Mouse (Mus musculus) limb, embryonic 13.5 days (tissue): Measurements from ENCODE around the gene Zc3h12b. TPM values are rescaled to one million over a fixed set of nuclear protein-coding genes. Genes with fewer than 3 reads are reported as not detected.

ENCODE experiments used
- ATAC-seq: fragments of 200-750 bp; cut with Nextera tagmentation; 2 replicates; pipeline ENCODE4 v1.8.0; 2017; ENCODE audit warnings: low read depth, moderate number of reproducible peaks, moderate TSS enrichment; ENCODE audit not compliant: low FRiP score
- H3K27ac ChIP-seq: fragments of 300-500 bp; sonication (generic); 2 replicates; pipeline ENCODE4 v1.5.1; 2015; ENCODE audit warnings: inconsistent platforms, mild to moderate bottlenecking, moderate library complexity
- H3K27me3 ChIP-seq: fragments of 300-500 bp; sonication (generic); 2 replicates; pipeline ENCODE4 v1.6.1; 2015; ENCODE audit warnings: mild to moderate bottlenecking, inconsistent platforms
- H3K36me3 ChIP-seq: fragments of 300-500 bp; sonication (generic); 2 replicates; pipeline ENCODE4 v1.6.1; 2015; ENCODE audit warnings: inconsistent platforms, mild to moderate bottlenecking, moderate library complexity
- H3K4me1 ChIP-seq: fragments of 300-500 bp; sonication (generic); 2 replicates; pipeline ENCODE4 v1.6.1; 2015; ENCODE audit warnings: inconsistent platforms
- H3K4me2 ChIP-seq: fragments of 300-500 bp; sonication (generic); replicated peaks from 2 replicates; pipeline ENCODE4 v1.6.1; 2015; ENCODE audit warnings: inconsistent platforms, mild to moderate bottlenecking, moderate library complexity
- H3K4me3 ChIP-seq: fragments of 300-500 bp; sonication (generic); 2 replicates; pipeline ENCODE4 v1.5.1; 2015; ENCODE audit warnings: moderate library complexity, mild to moderate bottlenecking, inconsistent platforms
- H3K9ac ChIP-seq: fragments of 300-500 bp; sonication (generic); 2 replicates; pipeline ENCODE4 v1.6.1; 2015; ENCODE audit warnings: mild to moderate bottlenecking, inconsistent platforms
- H3K9me3 ChIP-seq: fragments of 300-500 bp; sonication (generic); 2 replicates; pipeline ENCODE4 v1.6.1; 2016; ENCODE audit warnings: inconsistent platforms
- WGBS: fragments of 180-500 bp; shearing (Covaris S2); methylation state at CpG from one replicate; pipeline ENCODE4 v1.1.7; 2015; 5-methylcytosine and 5-hydroxymethylcytosine counted together
- polyA plus RNA-seq: library from polyadenylated mRNA; unstranded; fragments of >200 nt; fragmentation: Nextera tagmentation; extraction: Ambion mirVana; gene quantifications from 2 replicates; pipeline ENCODE4 v1.2.1, GENCODE M21; 2015

The Zc3h12b gene
- polyA plus RNA-seq = 5.1 and 5.4 TPM in 2 replicates

- no peaks in the 10 kb centered on the region for H3K36me3 ChIP-seq
- H3K27me3 ChIP-seq = peaks cover 2% of the 10 kb centered on the region; the same call in 1 of the 2 replicates
- peak within 1 kb of the TSS; percentile 70; the same call in 1 of the 2 replicates for H3K27ac ChIP-seq
- 22% methylated on average over 44 of the region's 46 CpGs for WGBS
- no peaks in the 10 kb centered on the region for H3K9me3 ChIP-seq
- H3K4me2 ChIP-seq = peak within 1 kb of the TSS; percentile 62
- H3K4me1 ChIP-seq = no peaks in the 10 kb centered on the region
- peak within 1 kb of the TSS; percentile 64 for H3K9ac ChIP-seq
- H3K4me3 ChIP-seq = peak within 1 kb of the TSS; percentile 53
- peak; percentile 98 for ATAC-seq
Observed at GRCm38 (mm10) chrX:95711227-95712111, at the start of gene Zc3h12b. TSS of gene Zc3h12b (plus strand) at chrX:95711678.

DNA sequence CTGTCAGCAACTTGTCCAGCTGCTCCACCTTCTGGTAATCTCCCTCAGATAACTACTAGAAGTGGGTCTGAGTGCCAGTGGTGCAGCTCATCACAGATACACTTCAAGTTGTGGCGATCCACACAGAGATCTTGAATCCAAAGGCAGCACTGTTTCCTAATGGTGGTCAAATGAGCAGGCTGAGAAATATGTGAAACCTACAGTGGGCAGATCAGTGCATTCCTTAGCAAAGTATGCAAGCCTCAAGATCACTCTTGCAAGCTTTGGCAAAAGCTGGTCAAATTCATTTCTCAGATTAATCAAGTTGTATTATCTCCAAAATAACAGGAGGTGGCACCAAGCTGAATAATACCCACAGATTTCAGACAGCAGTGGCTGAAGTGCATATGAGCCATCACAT lies 29.3 kb upstream of the Zc3h12b start:
- WGBS = 81% methylated on average over 1 of the region's 1 CpGs
- no peaks in the 10 kb centered on the region for H3K36me3 ChIP-seq

GRCm38 (mm10) chrX:95687119-95687518 lies 24.4 kb upstream of the Zc3h12b start:
- no peaks in the 10 kb centered on the region for H3K9me3 ChIP-seq
- H3K9ac ChIP-seq = no peak overlapping the region
- no peaks in the 10 kb centered on the region for H3K27me3 ChIP-seq
- WGBS = 58% methylated on average over 1 of the region's 1 CpGs
- H3K4me3 ChIP-seq = no peak overlapping the region
- H3K36me3 ChIP-seq = no peaks in the 10 kb centered on the region
- no peak overlapping the region for H3K27ac ChIP-seq
- no peak overlapping the region for H3K4me2 ChIP-seq
- no peak for ATAC-seq
- H3K4me1 ChIP-seq = no peaks in the 10 kb centered on the region

More for the DNA sequence above, 29.3 kb upstream of the Zc3h12b start:
- H3K4me1 ChIP-seq = no peaks in the 10 kb centered on the region
- ATAC-seq = no peak
- no peaks in the 10 kb centered on the region for H3K9me3 ChIP-seq
- H3K4me3 ChIP-seq = no peak overlapping the region
- no peak overlapping the region for H3K27ac ChIP-seq
- H3K27me3 ChIP-seq = no peaks in the 10 kb centered on the region
- no peak overlapping the region for H3K9ac ChIP-seq
- H3K4me2 ChIP-seq = no peak overlapping the region

- H3K9ac ChIP-seq = no peak overlapping the region
- no peaks in the 10 kb centered on the region for H3K36me3 ChIP-seq
- H3K4me2 ChIP-seq = no peak overlapping the region
- no peaks in the 10 kb centered on the region for H3K4me1 ChIP-seq
- H3K27me3 ChIP-seq = no peaks in the 10 kb centered on the region
- no peaks in the 10 kb centered on the region for H3K9me3 ChIP-seq
- ATAC-seq = no peak
- H3K27ac ChIP-seq = no peak overlapping the region
- no peak overlapping the region for H3K4me3 ChIP-seq
- 44% methylated on average over 2 of the region's 2 CpGs for WGBS
Observed at GRCm38 (mm10) chrX:95738253-95738652, 26.8 kb downstream of the Zc3h12b start.

- Histone ChIP-seq H3K4me2 (no peak overlapping the region), H3K27ac (no peak overlapping the region), H3K27me3 (no peaks in the 10 kb centered on the region), H3K9ac (no peak overlapping the region), H3K4me1 (no peaks in the 10 kb centered on the region), H3K4me3 (no peak overlapping the region), H3K9me3 (no peaks in the 10 kb centered on the region), H3K36me3 (no peaks in the 10 kb centered on the region)
- no peak for ATAC-seq
- 81% methylated on average over 3 of the region's 3 CpGs for WGBS
Observed at GRCm38 (mm10) chrX:95795881-95796280, 84.4 kb downstream of the Zc3h12b start.

DNA sequence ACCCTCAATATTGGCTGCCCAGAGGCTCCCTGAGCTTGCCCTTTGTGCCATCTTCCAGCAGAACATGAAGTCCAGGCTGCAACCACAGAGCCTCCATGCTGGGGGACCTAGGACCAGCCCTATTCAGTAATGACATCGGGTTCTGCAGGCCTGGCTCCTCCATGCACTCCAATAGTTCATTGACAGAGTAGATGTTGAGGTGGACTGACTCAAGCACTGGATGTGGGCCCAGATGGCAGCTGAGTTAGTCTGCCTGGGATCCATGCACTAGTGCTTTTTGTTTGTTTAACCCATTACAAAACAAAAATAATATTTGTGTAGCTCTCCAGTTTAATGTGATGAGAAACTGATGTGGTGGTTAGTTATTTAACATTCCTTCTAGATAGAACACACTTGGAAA lies 90.3 kb downstream of the Zc3h12b start:
- Histone ChIP-seq H3K27me3 (no peaks in the 10 kb centered on the region), H3K27ac (no peak overlapping the region), H3K9ac (no peak overlapping the region), H3K4me2 (no peak overlapping the region), H3K36me3 (no peaks in the 10 kb centered on the region), H3K9me3 (no peaks in the 10 kb centered on the region), H3K4me1 (no peaks in the 10 kb centered on the region), H3K4me3 (no peak overlapping the region)
- 86% methylated on average over 1 of the region's 1 CpGs for WGBS
- ATAC-seq = no peak

DNA sequence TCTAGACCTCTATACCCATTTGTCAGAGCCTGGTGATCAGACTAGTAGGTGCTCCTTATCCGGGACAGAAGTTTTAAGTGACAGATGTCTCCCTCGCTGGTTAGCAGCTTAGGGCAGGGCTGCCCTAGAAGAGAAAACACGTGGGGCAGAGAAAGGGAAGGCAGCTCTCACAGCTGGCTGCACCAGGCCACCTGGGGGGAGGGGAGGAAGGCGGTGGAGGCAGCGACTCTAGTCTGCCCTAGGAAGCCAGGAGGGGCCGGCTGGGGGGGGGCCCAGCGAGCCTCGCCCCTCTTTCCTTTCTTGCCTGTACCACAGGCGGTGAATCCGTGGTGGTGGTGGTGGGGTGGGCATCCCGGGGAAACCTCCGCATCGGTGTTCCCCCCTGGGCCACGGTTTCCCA lies 141.3 kb downstream of the Zc3h12b start:
- no peaks in the 10 kb centered on the region for H3K9me3 ChIP-seq
- WGBS = 59% methylated on average over 13 of the region's 14 CpGs
- no peaks in the 10 kb centered on the region for H3K36me3 ChIP-seq
- no peaks in the 10 kb centered on the region for H3K27me3 ChIP-seq
- no peak for ATAC-seq
- H3K4me1 ChIP-seq = no peaks in the 10 kb centered on the region
- H3K4me2 ChIP-seq = no peak overlapping the region
- H3K4me3 ChIP-seq = no peak overlapping the region
- no peak overlapping the region for H3K9ac ChIP-seq
- H3K27ac ChIP-seq = no peak overlapping the region

DNA sequence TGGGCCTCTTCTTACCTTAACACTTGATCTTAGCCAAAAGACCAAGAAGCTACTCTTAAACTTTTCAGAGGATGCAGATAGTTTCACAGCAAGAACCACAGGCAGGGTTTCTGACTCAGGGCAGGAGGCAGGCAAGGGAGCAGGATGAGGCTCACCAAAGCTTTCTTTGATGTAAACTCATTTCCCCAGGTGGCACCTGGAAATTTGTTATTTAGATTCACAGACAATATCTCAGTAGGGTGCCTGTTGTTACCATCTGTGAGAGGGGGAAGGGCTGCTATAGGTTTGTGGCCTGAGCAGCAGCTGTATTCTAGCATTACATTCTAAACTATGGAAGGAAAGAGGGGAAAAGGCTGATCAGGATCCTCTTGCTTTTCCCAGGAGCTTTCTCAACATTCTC lies 169.6 kb downstream of the Zc3h12b start:
- no peak for ATAC-seq
- no peak overlapping the region for H3K4me3 ChIP-seq
- H3K4me1 ChIP-seq = no peaks in the 10 kb centered on the region
- no peaks in the 10 kb centered on the region for H3K27me3 ChIP-seq
- no peak overlapping the region for H3K27ac ChIP-seq
- no peak overlapping the region for H3K9ac ChIP-seq
- H3K4me2 ChIP-seq = no peak overlapping the region
- H3K36me3 ChIP-seq = no peaks in the 10 kb centered on the region
- no peaks in the 10 kb centered on the region for H3K9me3 ChIP-seq

DNA sequence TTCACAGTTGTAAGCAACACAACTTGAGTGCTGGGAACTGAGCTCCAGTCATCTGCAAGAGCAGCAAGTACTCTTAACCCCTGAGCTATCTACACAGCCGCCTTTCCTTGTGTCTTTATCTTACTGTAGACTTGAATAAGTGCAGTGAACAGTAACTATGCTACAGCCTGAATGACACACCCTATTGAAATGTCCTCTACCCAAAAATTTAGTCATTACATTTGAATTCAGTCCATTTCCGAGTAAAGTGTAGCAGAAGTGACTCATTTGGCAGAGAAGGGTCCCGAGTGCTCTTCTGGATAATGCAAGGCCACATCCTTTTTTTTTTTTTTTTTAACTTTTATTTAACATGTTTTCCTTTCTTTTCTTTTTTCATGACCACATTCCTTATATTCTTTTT lies 191.2 kb downstream of the Zc3h12b start:
- no peak overlapping the region for H3K4me3 ChIP-seq
- no peak overlapping the region for H3K9ac ChIP-seq
- WGBS = 86% methylated on average over 3 of the region's 3 CpGs
- no peaks in the 10 kb centered on the region for H3K36me3 ChIP-seq
- no peak for ATAC-seq
- no peaks in the 10 kb centered on the region for H3K9me3 ChIP-seq
- no peaks in the 10 kb centered on the region for H3K27me3 ChIP-seq
- H3K4me1 ChIP-seq = no peaks in the 10 kb centered on the region
- no peak overlapping the region for H3K4me2 ChIP-seq
- no peak overlapping the region for H3K27ac ChIP-seq

GRCm38 (mm10) chrX:95935481-95935880 lies 224.0 kb downstream of the Zc3h12b start:
- Histone ChIP-seq H3K36me3 (peaks cover 29% of the 10 kb centered on the region), H3K9ac (no peak overlapping the region), H3K27me3 (no peaks in the 10 kb centered on the region), H3K4me1 (no peaks in the 10 kb centered on the region), H3K4me3 (no peak overlapping the region), H3K9me3 (no peaks in the 10 kb centered on the region), H3K27ac (no peak overlapping the region), H3K4me2 (no peak overlapping the region)
- ATAC-seq = no peak
- 88% methylated on average over 2 of the region's 2 CpGs for WGBS

- no peaks in the 10 kb centered on the region for H3K9me3 ChIP-seq
- ATAC-seq = no peak
- no peaks in the 10 kb centered on the region for H3K4me1 ChIP-seq
- no peak overlapping the region for H3K27ac ChIP-seq
- peaks cover 22% of the 10 kb centered on the region for H3K36me3 ChIP-seq
- H3K4me2 ChIP-seq = no peak overlapping the region
- no peak overlapping the region for H3K9ac ChIP-seq
- 92% methylated on average over 2 of the region's 2 CpGs for WGBS
- H3K27me3 ChIP-seq = 0 out of 2 replicates have a peak, but pooled peaks cover 4% of the 10 kb centered on the region
- no peak overlapping the region for H3K4me3 ChIP-seq
Observed at GRCm38 (mm10) chrX:95945496-95945895, 234.0 kb downstream of the Zc3h12b start.

DNA sequence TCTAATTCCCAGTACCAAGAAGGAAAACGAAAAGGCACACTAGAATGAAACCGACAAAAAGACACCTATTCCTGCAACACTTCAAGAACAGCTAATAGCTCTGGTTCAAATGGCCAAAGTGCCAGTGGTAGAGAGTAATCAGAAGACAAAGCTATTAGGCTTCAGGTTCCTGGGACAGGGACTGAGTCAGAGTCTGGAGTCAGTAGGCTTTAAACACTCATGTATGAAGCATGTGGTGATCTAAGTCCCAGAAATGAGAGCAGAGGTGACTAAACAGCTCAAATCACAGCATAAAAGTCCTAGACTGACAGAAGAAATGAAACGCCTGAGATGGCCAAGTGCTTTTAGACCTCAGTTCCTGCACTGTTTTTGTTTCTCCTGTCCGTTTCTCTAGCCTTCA lies 236.7 kb downstream of the Zc3h12b start:
- Histone ChIP-seq H3K4me2 (no peak overlapping the region), H3K27ac (no peak overlapping the region), H3K36me3 (peaks cover 22% of the 10 kb centered on the region), H3K4me1 (no peaks in the 10 kb centered on the region), H3K9me3 (no peaks in the 10 kb centered on the region), H3K9ac (no peak overlapping the region), H3K27me3 (0 out of 2 replicates have a peak, but pooled peaks cover 4% of the 10 kb centered on the region), H3K4me3 (no peak overlapping the region)
- 88% methylated on average over 4 of the region's 4 CpGs for WGBS
- no peak for ATAC-seq

DNA sequence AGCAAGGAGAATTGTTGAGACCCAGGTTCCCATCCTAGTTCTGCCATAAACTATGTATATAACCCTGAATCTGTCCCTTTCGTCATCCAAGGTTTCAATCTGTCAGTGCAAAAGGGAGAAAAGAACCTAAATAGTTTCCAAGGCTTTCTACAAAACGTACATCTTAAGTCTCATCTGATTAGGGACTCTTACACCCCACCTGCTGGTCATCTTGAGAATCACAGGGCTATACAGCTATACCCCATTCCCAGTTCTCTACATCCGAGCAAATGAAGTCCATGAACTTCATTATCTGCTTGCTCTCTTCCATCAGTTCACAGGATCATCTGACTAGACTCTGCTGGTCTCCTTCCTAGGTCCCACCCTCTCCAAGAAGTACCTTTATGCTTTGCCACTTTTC lies 239.3 kb downstream of the Zc3h12b start:
- WGBS = 58% methylated on average over 3 of the region's 3 CpGs

More for the DNA sequence above, 239.3 kb downstream of the Zc3h12b start:
- H3K27me3 ChIP-seq = 0 out of 2 replicates have a peak, but pooled peaks cover 4% of the 10 kb centered on the region
- no peak overlapping the region for H3K4me3 ChIP-seq
- H3K4me1 ChIP-seq = no peaks in the 10 kb centered on the region
- no peak for ATAC-seq
- H3K4me2 ChIP-seq = no peak overlapping the region
- H3K9ac ChIP-seq = no peak overlapping the region
- H3K9me3 ChIP-seq = no peaks in the 10 kb centered on the region
- H3K36me3 ChIP-seq = peaks cover 19% of the 10 kb centered on the region
- no peak overlapping the region for H3K27ac ChIP-seq
